Mouse (Mus musculus) ES-Bruce4 (cell line): ENCODE measurements around the gene Bank1. TPM values are rescaled to one million over a fixed set of nuclear protein-coding genes. Genes with fewer than 3 reads are reported as not detected.
"Not testable (repeated sequence)": the region's sequence is repeated elsewhere in the genome, so short reads cannot be mapped to it uniquely, and the experiment has no call there.

ENCODE experiments used
- H3K27ac ChIP-seq: 2 replicates; pipeline ENCODE4 v1.5.1; 2012; ENCODE audit warnings: low read length, inconsistent platforms; ENCODE audit not compliant: insufficient read depth
- H3K27me3 ChIP-seq: 2 replicates; pipeline ENCODE4 v1.6.1; 2012; ENCODE audit warnings: mild to moderate bottlenecking, low read length, inconsistent platforms; ENCODE audit not compliant: control insufficient read depth, poor library complexity, insufficient read depth, severe bottlenecking
- H3K36me3 ChIP-seq: 2 replicates; pipeline ENCODE4 v1.6.1; 2012; ENCODE audit warnings: inconsistent platforms, mild to moderate bottlenecking, low read length, moderate library complexity; ENCODE audit not compliant: control insufficient read depth, poor library complexity, insufficient read depth, severe bottlenecking
- H3K4me1 ChIP-seq: one replicate; pipeline ENCODE4 v1.8.1; 2011; ENCODE audit warnings: low read length; ENCODE audit not compliant: control insufficient read depth, insufficient read depth
- H3K4me3 ChIP-seq: 2 replicates; pipeline ENCODE4 v1.5.1; 2011; ENCODE audit warnings: low read depth, mild to moderate bottlenecking, low read length
- H3K9ac ChIP-seq: 2 replicates; pipeline ENCODE4 v1.6.1; 2012; ENCODE audit warnings: low read depth, mild to moderate bottlenecking, inconsistent platforms; ENCODE audit not compliant: poor library complexity, severe bottlenecking
- H3K9me3 ChIP-seq: replicated peaks from 2 replicates; pipeline ENCODE4 v1.6.1; 2012; ENCODE audit warnings: mild to moderate bottlenecking, low read length, inconsistent platforms; ENCODE audit not compliant: control insufficient read depth, poor library complexity, insufficient read depth, severe bottlenecking
- CTCF ChIP-seq: IDR thresholded peaks from one replicate; pipeline ENCODE4 v1.8.1; 2011; ENCODE audit warnings: low read depth, low read length
- EP300 ChIP-seq: IDR thresholded peaks from 2 replicates; pipeline ENCODE4 v1.6.1; 2011; ENCODE audit warnings: low read depth, low read length; ENCODE audit not compliant: insufficient read depth
- POLR2A ChIP-seq: IDR thresholded peaks from one replicate; pipeline ENCODE4 v1.8.1; 2011; ENCODE audit warnings: low read length; ENCODE audit not compliant: insufficient read depth
- polyA plus RNA-seq: library from polyadenylated mRNA; stranded (reverse); fragments of >200 nt; gene quantifications from 2 replicates; pipeline ENCODE4 v1.2.4, GENCODE M21; 2011; ENCODE audit warnings: low read depth; ENCODE audit not compliant: missing spikeins, insufficient read depth, insufficient read length

The Bank1 gene
- polyA plus RNA-seq, 1 experiment = not detected

- Histone ChIP-seq H3K4me1 (no peaks in the 10 kb centered on the region), H3K9ac (no peak overlapping the region), H3K4me3 (no peak overlapping the region), H3K36me3 (no peaks in the 10 kb centered on the region), H3K27me3 (no peaks in the 10 kb centered on the region), H3K27ac (no peak overlapping the region), H3K9me3 (no peaks in the 10 kb centered on the region)
- TF ChIP-seq POLR2A (no peak), CTCF (no peak), EP300 (no peak)
Observed at GRCm38 (mm10) chr3:136321936-136322335, 3.9 kb downstream of the Bank1 start.

DNA sequence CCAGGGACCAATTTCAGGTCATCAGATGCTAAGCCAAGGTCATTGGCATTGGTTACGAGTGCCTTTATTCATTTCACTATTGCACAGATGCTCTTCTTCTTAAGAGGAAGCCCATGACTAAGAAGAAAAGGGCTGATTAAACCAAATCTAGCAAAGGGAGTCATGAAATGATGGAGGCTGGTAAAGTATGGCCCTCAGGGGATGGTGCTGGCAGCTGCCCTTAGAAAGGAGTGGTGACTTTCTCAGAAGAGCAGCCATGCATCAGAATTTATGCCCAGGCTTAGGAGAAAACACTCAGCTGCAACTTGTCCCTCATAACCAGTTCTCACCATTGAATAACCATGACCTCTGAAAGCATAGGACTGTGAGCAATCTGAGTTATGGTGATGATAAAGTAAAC lies 17.4 kb downstream of the Bank1 start:
- Histone ChIP-seq H3K9me3 (no peaks in the 10 kb centered on the region), H3K36me3 (no peaks in the 10 kb centered on the region), H3K27me3 (no peaks in the 10 kb centered on the region), H3K4me1 (no peaks in the 10 kb centered on the region), H3K4me3 (no peak overlapping the region), H3K9ac (no peak overlapping the region), H3K27ac (no peak overlapping the region)
- TF ChIP-seq EP300 (no peak), POLR2A (no peak), CTCF (no peak)

GRCm38 (mm10) chr3:136306564-136307158 lies 19.2 kb downstream of the Bank1 start:
- TF ChIP-seq POLR2A (no peak), CTCF (no peak), EP300 (no peak)
- Histone ChIP-seq H3K4me1 (no peaks in the 10 kb centered on the region), H3K4me3 (no peak overlapping the region), H3K9me3 (no peaks in the 10 kb centered on the region), H3K27me3 (no peaks in the 10 kb centered on the region), H3K36me3 (no peaks in the 10 kb centered on the region), H3K27ac (no peak overlapping the region), H3K9ac (no peak overlapping the region)

DNA sequence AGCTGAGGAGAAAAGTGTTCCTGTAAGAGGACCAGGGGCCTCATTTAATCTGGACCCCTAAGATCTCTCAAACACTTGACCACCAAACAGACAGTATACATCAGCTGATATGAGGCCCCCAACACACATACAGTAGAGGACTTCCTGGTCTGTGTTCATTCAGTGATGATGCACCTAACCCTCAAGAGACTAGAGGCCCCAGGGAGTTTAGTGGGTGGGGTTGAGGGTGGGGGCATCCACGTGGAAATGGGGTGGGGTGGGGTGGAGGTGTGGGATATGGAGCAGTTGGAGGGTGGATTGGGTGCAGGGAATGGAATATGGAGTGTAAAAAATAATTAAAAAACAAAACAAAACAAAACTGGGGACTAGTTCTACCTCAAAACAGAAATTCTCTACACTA lies 23.3 kb downstream of the Bank1 start:
- no peak overlapping the region for H3K4me3 ChIP-seq
- no peak overlapping the region for H3K9ac ChIP-seq
- no peaks in the 10 kb centered on the region for H3K36me3 ChIP-seq
- no peaks in the 10 kb centered on the region for H3K4me1 ChIP-seq
- no peaks in the 10 kb centered on the region for H3K27me3 ChIP-seq
- H3K9me3 ChIP-seq = no peaks in the 10 kb centered on the region
- TF ChIP-seq EP300 (no peak), CTCF (no peak), POLR2A (no peak)
- no peak overlapping the region for H3K27ac ChIP-seq

GRCm38 (mm10) chr3:136300810-136301209 lies 25.1 kb downstream of the Bank1 start:
- H3K9ac ChIP-seq, H3K27me3 ChIP-seq, H3K4me3 ChIP-seq, H3K4me1 ChIP-seq, H3K36me3 ChIP-seq, H3K27ac ChIP-seq, H3K9me3 ChIP-seq: not testable (repeated sequence)

DNA sequence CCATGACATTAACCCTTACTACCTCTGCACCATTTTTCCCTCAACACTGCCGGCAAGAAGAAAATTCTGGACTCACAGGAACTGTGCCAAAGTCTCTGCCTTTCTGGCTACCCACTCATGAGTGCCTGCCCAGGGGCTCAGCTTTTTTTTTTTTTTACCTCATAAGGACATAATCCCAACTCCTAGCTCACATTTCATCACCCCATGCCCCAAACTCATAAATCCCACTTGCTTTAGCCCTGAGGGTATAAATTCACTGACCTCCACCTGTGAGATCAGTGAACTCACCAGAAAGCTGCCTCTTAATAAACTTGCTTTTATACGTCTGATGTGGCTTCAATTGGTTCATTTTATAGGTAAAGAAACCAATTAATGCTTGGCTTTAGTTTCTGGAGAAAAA lies 28.5 kb downstream of the Bank1 start:
- Histone ChIP-seq H3K9me3 (no peaks in the 10 kb centered on the region), H3K4me1 (no peaks in the 10 kb centered on the region), H3K27ac (no peak overlapping the region), H3K9ac (no peak overlapping the region), H3K4me3 (no peak overlapping the region), H3K27me3 (no peaks in the 10 kb centered on the region), H3K36me3 (no peaks in the 10 kb centered on the region)
- TF ChIP-seq POLR2A (no peak), EP300 (no peak), CTCF (no peak)
